Mouse (Mus musculus) cerebellum, adult 9-10 months (tissue): ENCODE data around the gene Mrgbp.

ENCODE experiments used
- DNase-seq: peaks from one replicate; pipeline ENCODE4 v3.0.0; 2022

The Mrgbp gene

GRCm38 (mm10) chr2:180597490-180597889, 16.4 kb downstream of the Mrgbp start, which contains the start of gene Col9a3:
Gene Col9a3, plus strand, starts transcription at chr2:180597790.
- DNase-seq = no peak

DNA sequence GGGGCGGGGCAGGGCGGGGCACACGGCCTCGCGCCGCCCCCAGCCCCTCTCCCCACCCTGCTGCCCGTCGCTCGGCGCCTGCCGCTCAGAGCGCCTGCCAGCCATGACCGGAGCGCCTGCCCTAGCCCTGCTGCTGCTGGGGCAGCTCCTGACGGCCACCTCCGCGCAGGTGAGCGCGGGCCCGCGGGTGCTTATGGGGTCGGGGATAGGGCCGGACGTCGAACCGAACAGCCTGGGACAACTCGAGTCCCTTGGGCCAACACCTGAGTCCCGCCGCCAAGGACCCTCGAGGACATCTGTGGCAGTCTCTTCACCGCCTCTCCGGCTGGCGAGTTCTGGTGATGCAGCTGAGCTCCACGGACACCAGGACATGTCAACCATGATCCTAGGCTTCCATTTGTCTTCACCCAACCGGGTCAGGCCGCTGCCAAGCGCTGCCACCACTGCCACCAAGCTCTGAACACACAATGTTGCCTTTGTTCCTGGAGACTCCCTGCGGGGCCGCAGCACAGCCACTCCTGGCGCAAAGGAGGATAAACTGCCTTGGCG, 17.1 kb downstream of the Mrgbp start:
- DNase-seq = no peak

DNA sequence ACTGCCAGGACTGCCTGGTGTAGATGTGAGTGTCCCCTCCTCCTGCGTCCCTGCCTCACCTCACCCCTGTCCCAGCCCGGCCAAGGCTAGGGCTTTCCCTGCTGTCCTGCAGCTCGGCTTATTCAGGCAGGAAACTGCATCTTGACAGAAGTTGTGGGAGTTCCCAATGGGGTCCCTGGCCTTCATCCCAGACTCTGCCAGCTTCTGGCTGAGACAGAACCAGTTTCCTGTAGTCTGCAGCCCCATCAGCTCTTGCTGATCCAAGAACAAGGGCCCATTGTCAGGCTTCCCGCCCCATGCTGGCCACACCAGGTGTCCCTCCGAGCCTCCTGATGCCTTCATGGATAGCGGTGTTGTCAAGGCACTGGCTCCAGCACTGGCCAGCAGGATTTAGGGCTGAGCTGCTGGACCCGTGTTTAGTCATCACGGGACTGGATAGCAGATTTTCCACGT, 19.5 kb downstream of the Mrgbp start:
- DNase-seq = peak; percentile 75

GRCm38 (mm10) chr2:180604781-180605180, 23.7 kb downstream of the Mrgbp start:
- DNase-seq = no peak

DNA sequence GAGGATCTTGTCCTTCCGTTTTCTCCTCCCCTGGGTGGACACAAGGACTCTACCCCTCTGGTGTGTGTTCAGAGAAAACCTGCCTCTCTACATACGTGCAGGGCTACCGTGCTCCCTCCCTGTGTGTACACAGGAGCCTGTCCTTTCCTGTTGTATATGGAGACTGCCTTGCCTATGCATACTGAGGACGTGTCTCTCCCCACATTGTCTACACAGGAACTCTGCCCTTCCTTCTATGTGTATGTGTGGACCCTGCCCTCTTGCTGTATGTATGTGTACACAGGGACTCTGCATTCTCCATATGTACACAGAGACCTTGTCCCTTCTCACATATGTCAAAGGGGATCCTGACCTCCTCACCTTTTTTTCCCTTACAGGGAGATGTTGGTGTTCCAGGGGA, 29.2 kb downstream of the Mrgbp start:
- DNase-seq = no peak

- DNase-seq = no peak
Observed at GRCm38 (mm10) chr2:180611882-180612281, 30.8 kb downstream of the Mrgbp start.
